Mouse (Mus musculus) stomach, embryonic 16.5 days (tissue): Measurements from ENCODE around the gene Smim4. TPM values are rescaled to one million over a fixed set of nuclear protein-coding genes. Genes with fewer than 3 reads are reported as not detected.

Experiments
- ATAC-seq: fragments of 200-750 bp; cut with Nextera tagmentation; 2 replicates; pipeline ENCODE4 v1.8.0; 2017; ENCODE audit warnings: moderate number of reproducible peaks, moderate TSS enrichment; ENCODE audit not compliant: insufficient read depth, low FRiP score
- H3K27ac ChIP-seq: fragments of 300-500 bp; sonication (generic); 2 replicates; pipeline ENCODE4 v1.5.1; 2014; ENCODE audit warnings: low read length
- H3K27me3 ChIP-seq: fragments of 300-500 bp; sonication (generic); 2 replicates; pipeline ENCODE4 v1.6.1; 2014; ENCODE audit warnings: low read length, control low read depth, mixed read lengths; ENCODE audit not compliant: control insufficient read depth, insufficient read depth
- H3K36me3 ChIP-seq: fragments of 300-500 bp; sonication (generic); 2 replicates; pipeline ENCODE4 v1.6.1; 2014; ENCODE audit warnings: low read length; ENCODE audit not compliant: control insufficient read depth, insufficient read depth
- H3K4me1 ChIP-seq: fragments of 300-500 bp; sonication (generic); 2 replicates; pipeline ENCODE4 v1.6.1; 2014; ENCODE audit warnings: low read length, control low read depth, mixed read lengths; ENCODE audit not compliant: control insufficient read depth, insufficient read depth
- H3K4me2 ChIP-seq: fragments of 300-500 bp; sonication (generic); 2 replicates; pipeline ENCODE4 v1.6.1; 2014; ENCODE audit warnings: low read depth, low read length, mixed read lengths
- H3K4me3 ChIP-seq: fragments of 300-500 bp; sonication (generic); replicated peaks from 2 replicates; pipeline ENCODE4 v1.5.1; 2014; ENCODE audit warnings: mild to moderate bottlenecking, low read length
- H3K9ac ChIP-seq: fragments of 300-500 bp; sonication (generic); 2 replicates; pipeline ENCODE4 v1.6.1; 2014; ENCODE audit warnings: low read length
- H3K9me3 ChIP-seq: fragments of 300-500 bp; sonication (generic); replicated peaks from 2 replicates; pipeline ENCODE4 v1.6.1; 2016; ENCODE audit warnings: low read length, control low read depth; ENCODE audit not compliant: control insufficient read depth
- WGBS: fragments of 180-500 bp; shearing (Covaris S2); extraction: QIAGEN DNeasy Blood & Tissue Kit; methylation state at CpG from one replicate; pipeline ENCODE4 v1.1.7; 2014; 5-methylcytosine and 5-hydroxymethylcytosine counted together
- polyA plus RNA-seq: library from polyadenylated mRNA; unstranded; fragments of >200 nt; fragmentation: Nextera tagmentation; extraction: Ambion mirVana; gene quantifications from 2 replicates; pipeline ENCODE4 v1.2.1, GENCODE M21; 2015

Gene Smim4
- polyA plus RNA-seq, 1 experiment from 2014 or later, result 66.4 TPM

- Histone ChIP-seq H3K9me3 (no peaks in the 10 kb centered on the region), H3K27me3 (no peaks in the 10 kb centered on the region), H3K9ac (no peak overlapping the region), H3K27ac (no peak overlapping the region), H3K4me2 (no peak overlapping the region), H3K4me1 (no peaks in the 10 kb centered on the region), H3K4me3 (no peak overlapping the region), H3K36me3 (peaks cover 26% of the 10 kb centered on the region)
- 85% methylated on average over 4 of the region's 4 CpGs for WGBS
- ATAC-seq, result no peak
Measured at GRCm38 (mm10) chr14:31069086-31069733, 59.5 kb downstream of the Smim4 start.

GRCm38 (mm10) chr14:31062277-31062676 lies 66.5 kb downstream of the Smim4 start:
- Histone ChIP-seq H3K36me3 (peaks cover 16% of the 10 kb centered on the region), H3K9me3 (no peaks in the 10 kb centered on the region), H3K9ac (no peak overlapping the region), H3K4me2 (no peak overlapping the region), H3K27ac (no peak overlapping the region), H3K4me1 (no peaks in the 10 kb centered on the region), H3K27me3 (no peaks in the 10 kb centered on the region), H3K4me3 (no peak overlapping the region)
- no peak for ATAC-seq
- WGBS, result 63% methylated on average over 1 of the region's 1 CpGs

GRCm38 (mm10) chr14:31045817-31046216 lies 82.9 kb downstream of the Smim4 start:
- H3K9me3 ChIP-seq, result no peaks in the 10 kb centered on the region
- no peaks in the 10 kb centered on the region for H3K27me3 ChIP-seq
- H3K4me3 ChIP-seq, result no peak overlapping the region
- H3K9ac ChIP-seq, result no peak overlapping the region
- no peak overlapping the region for H3K4me2 ChIP-seq
- H3K36me3 ChIP-seq, result peaks cover 24% of the 10 kb centered on the region; the same call in 1 of the 2 replicates
- WGBS, result 94% methylated on average over 1 of the region's 1 CpGs
- ATAC-seq, result no peak
- no peaks in the 10 kb centered on the region for H3K4me1 ChIP-seq
- no peak overlapping the region for H3K27ac ChIP-seq

GRCm38 (mm10) chr14:31045296-31045695 lies 83.5 kb downstream of the Smim4 start:
- no peak for ATAC-seq
- Histone ChIP-seq H3K27ac (no peak overlapping the region), H3K4me2 (no peak overlapping the region), H3K9me3 (no peaks in the 10 kb centered on the region), H3K9ac (no peak overlapping the region), H3K36me3 (peaks cover 22% of the 10 kb centered on the region; the same call in 1 of the 2 replicates), H3K4me3 (no peak overlapping the region), H3K27me3 (no peaks in the 10 kb centered on the region), H3K4me1 (no peaks in the 10 kb centered on the region)
- WGBS, result 91% methylated on average over 5 of the region's 5 CpGs

Other genes with a start within 250 kb of the Smim4 start
- gene Mustn1, start 249.8 kb downstream of the Smim4 start, polyA plus RNA-seq, result 10.1 and 11.4 TPM in 2 replicates
- 5.6 and 7.7 TPM in 2 replicates for gene Itih4, start 242.5 kb downstream of the Smim4 start, polyA plus RNA-seq
- 15.6 and 15.7 TPM in 2 replicates for gene Itih3, start 205.2 kb downstream of the Smim4 start, polyA plus RNA-seq
- gene Itih1, start 185.7 kb downstream of the Smim4 start, polyA plus RNA-seq, result 2.4 and 2.8 TPM in 2 replicates
- gene Nek4, start 177.6 kb downstream of the Smim4 start, polyA plus RNA-seq, result 10.3 and 10.5 TPM in 2 replicates
- gene Glt8d1, start 127.6 kb downstream of the Smim4 start, polyA plus RNA-seq, result 54.1 and 57.9 TPM in 2 replicates
- gene Spcs1, start 127.3 kb downstream of the Smim4 start, polyA plus RNA-seq, result 427 and 483 TPM in 2 replicates
- gene Pbrm1, start 109.8 kb downstream of the Smim4 start, polyA plus RNA-seq, result 93.2 and 99.2 TPM in 2 replicates
- gene Gnl3, start 109.8 kb downstream of the Smim4 start, polyA plus RNA-seq, result 99.4 and 100.0 TPM in 2 replicates
- 232 and 233 TPM in 2 replicates for gene Nt5dc2, start 2.1 kb upstream of the Smim4 start, polyA plus RNA-seq
- 37.7 and 41.9 TPM in 2 replicates for gene Stab1, start 39.7 kb upstream of the Smim4 start, polyA plus RNA-seq
- gene Tnnc1, start 79.4 kb upstream of the Smim4 start, polyA plus RNA-seq, result 6.3 and 46.9 TPM in 2 replicates
- gene Nisch, start 88.0 kb upstream of the Smim4 start, polyA plus RNA-seq, result 289 and 291 TPM in 2 replicates
- 0.67 and 0.90 TPM in 2 replicates for gene Sema3g, start 88.9 kb upstream of the Smim4 start, polyA plus RNA-seq
- 9.5 and 12.7 TPM in 2 replicates for gene Phf7, start 122.4 kb upstream of the Smim4 start, polyA plus RNA-seq
- 64.1 and 69.0 TPM in 2 replicates for gene Bap1, start 122.5 kb upstream of the Smim4 start, polyA plus RNA-seq
- 4.9 TPM in 2 replicates for gene Dnah1, start 194.9 kb upstream of the Smim4 start, polyA plus RNA-seq
- gene Capn7, start 207.7 kb upstream of the Smim4 start, polyA plus RNA-seq, result 35.7 and 37.7 TPM in 2 replicates